Mouse (Mus musculus) left cerebral cortex, adult 9 months (tissue): ENCODE results near the gene Rhobtb1.
A peak's percentile ranks its signal among the peaks of the same experiment; 100 is the strongest.

Experiments used
- DNase-seq, 2 experiments: peaks; one replicate each; pipeline ENCODE4 v3.0.0; 2022; ENCODE audit warnings: low spot score in 2 of 2

Gene Rhobtb1

GRCm38 (mm10) chr10:69210659-69211058 is 59.4 kb downstream of the Rhobtb1 start:
- DNase-seq: no peak

GRCm38 (mm10) chr10:69211560-69211959 is 60.3 kb downstream of the Rhobtb1 start:
- no peak for DNase-seq

GRCm38 (mm10) chr10:69211976-69212375 is 60.7 kb downstream of the Rhobtb1 start:
- peak in 1 of 2 experiments; percentile 24 for DNase-seq

GRCm38 (mm10) chr10:69212542-69213440 is 61.6 kb downstream of the Rhobtb1 start, which contains the start of gene A930033H14Rik:
Gene A930033H14Rik, minus strand, starts transcription at chr10:69213098.
- peak in 1 of 2 experiments; percentile 66 for DNase-seq

- DNase-seq: no peak
Observed at GRCm38 (mm10) chr10:69213451-69213877, 62.2 kb downstream of the Rhobtb1 start.

GRCm38 (mm10) chr10:69213986-69214385 is 62.8 kb downstream of the Rhobtb1 start:
- no peak for DNase-seq

GRCm38 (mm10) chr10:69217127-69217690 is 66.0 kb downstream of the Rhobtb1 start:
- no peak for DNase-seq

- no peak for DNase-seq
Observed at GRCm38 (mm10) chr10:69218458-69219288, 67.4 kb downstream of the Rhobtb1 start.

- DNase-seq: no peak
Observed at GRCm38 (mm10) chr10:69219289-69219626, 68.0 kb downstream of the Rhobtb1 start.

- DNase-seq: no peak
Observed at GRCm38 (mm10) chr10:69220296-69220695, 69.1 kb downstream of the Rhobtb1 start.

GRCm38 (mm10) chr10:69221148-69221547 is 69.9 kb downstream of the Rhobtb1 start:
- no peak for DNase-seq

- DNase-seq: no peak
Observed at GRCm38 (mm10) chr10:69221955-69222354, 70.7 kb downstream of the Rhobtb1 start.

- DNase-seq: no peak
Observed at GRCm38 (mm10) chr10:69223232-69223631, 72.0 kb downstream of the Rhobtb1 start.

- DNase-seq: no peak
Observed at GRCm38 (mm10) chr10:69224276-69224675, 73.0 kb downstream of the Rhobtb1 start.

GRCm38 (mm10) chr10:69225471-69225870 is 74.2 kb downstream of the Rhobtb1 start:
- no peak for DNase-seq

GRCm38 (mm10) chr10:69225951-69226350 is 74.7 kb downstream of the Rhobtb1 start:
- no peak for DNase-seq

- DNase-seq: no peak
Observed at GRCm38 (mm10) chr10:69237185-69237584, 86.0 kb downstream of the Rhobtb1 start.

GRCm38 (mm10) chr10:69237781-69238180 is 86.5 kb downstream of the Rhobtb1 start:
- no peak for DNase-seq

- DNase-seq: no peak
Observed at GRCm38 (mm10) chr10:69238311-69238710, 87.1 kb downstream of the Rhobtb1 start.

GRCm38 (mm10) chr10:69240530-69240929 is 89.3 kb downstream of the Rhobtb1 start:
- DNase-seq: no peak

GRCm38 (mm10) chr10:69245151-69245550 is 93.9 kb downstream of the Rhobtb1 start:
- DNase-seq: no peak
